Mouse (Mus musculus): Measurements from ENCODE around the gene Fgfr2. TPM values are rescaled to one million over a fixed set of nuclear protein-coding genes. Genes with fewer than 3 reads are reported as not detected.

The Fgfr2 gene
- polyA plus RNA-seq, 1 experiment from 2014 or later = 110 TPM

DNA sequence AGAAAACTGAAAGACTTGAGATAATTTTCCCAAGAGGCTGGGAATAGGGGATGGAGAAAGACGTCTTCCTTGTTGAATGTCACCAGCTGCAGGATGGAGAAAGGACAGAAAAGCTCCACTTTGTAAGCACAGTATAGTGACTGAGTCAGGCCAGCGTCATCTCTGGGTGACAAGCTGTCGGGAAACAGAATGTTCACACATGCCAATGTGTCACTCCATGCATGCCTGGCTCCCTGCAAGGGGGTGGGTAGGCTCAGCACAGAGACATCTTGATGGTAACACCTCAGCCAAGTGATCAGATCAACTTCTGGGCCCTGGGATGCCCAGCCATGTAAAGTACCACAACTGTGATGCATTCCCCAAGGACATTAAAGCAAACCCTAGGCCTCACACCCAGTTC is 942.1 kb downstream of the Fgfr2 start:
- no peaks in the 10 kb centered on the region for H3K9me3 ChIP-seq (ENCODE audit: low read length)
- 54% methylated on average over 3 of the region's 3 CpGs for WGBS
- no peak overlapping the region for H3K27ac ChIP-seq (ENCODE audit: low read length)
- H3K9ac ChIP-seq (replicated peaks; ENCODE audit: low read depth) = no peak overlapping the region
- no peak for ATAC-seq
- no peak overlapping the region for H3K4me3 ChIP-seq (ENCODE audit: low read depth, low read length)
- no peaks in the 10 kb centered on the region for H3K36me3 ChIP-seq (ENCODE audit: insufficient read depth, low read length)
- no peaks in the 10 kb centered on the region for H3K4me1 ChIP-seq (ENCODE audit: insufficient read depth, low read depth, low read length)
- DNase-seq (ENCODE audit: low spot score) = no peak
- no peak for TF ChIP-seq EP300 (IDR thresholded peaks at IDR 0.05)
- no peak for TF ChIP-seq CTCF (IDR thresholded peaks at IDR 0.05)
- no peak overlapping the region for H3K4me2 ChIP-seq (replicated peaks; ENCODE audit: low read depth, low read length)
- H3K27me3 ChIP-seq (replicated peaks; ENCODE audit: insufficient read depth, low read length) = no peaks in the 10 kb centered on the region

DNA sequence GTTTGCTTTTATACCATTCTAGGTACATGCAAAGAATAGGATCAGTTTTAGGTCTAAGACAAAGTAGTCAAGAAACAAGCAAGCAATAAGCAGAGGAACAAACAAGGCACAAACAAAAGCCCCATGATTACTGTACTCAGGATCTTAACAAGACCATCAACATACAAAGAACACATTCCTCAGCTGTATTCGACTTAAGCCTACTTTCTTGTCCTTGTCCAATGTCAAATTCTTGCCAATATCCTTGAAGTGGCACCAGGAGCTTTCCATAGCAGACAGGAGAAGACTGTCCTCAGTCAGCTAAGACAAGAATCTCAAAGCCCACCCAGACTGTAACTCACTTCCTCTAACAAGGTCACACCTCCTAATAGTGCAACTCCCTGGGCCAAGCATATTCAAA is 944.1 kb downstream of the Fgfr2 start:
- no peaks in the 10 kb centered on the region for H3K36me3 ChIP-seq (ENCODE audit: insufficient read depth, low read length)

GRCm38 (mm10) chr7:132174787-132175186 is 948.4 kb downstream of the Fgfr2 start:
- TF ChIP-seq CTCF (IDR thresholded peaks at IDR 0.05) = no peak
- H3K9me3 ChIP-seq (ENCODE audit: low read length) = no peaks in the 10 kb centered on the region
- H3K4me3 ChIP-seq (ENCODE audit: low read depth, low read length) = no peak overlapping the region
- no peaks in the 10 kb centered on the region for H3K27me3 ChIP-seq (replicated peaks; ENCODE audit: insufficient read depth, low read length)
- no peak overlapping the region for H3K9ac ChIP-seq (replicated peaks; ENCODE audit: low read depth)
- no peak overlapping the region for H3K27ac ChIP-seq (ENCODE audit: low read length)
- ATAC-seq = no peak
- no peaks in the 10 kb centered on the region for H3K36me3 ChIP-seq (ENCODE audit: insufficient read depth, low read length)
- no peak for DNase-seq (ENCODE audit: low spot score)
- WGBS = 85% methylated on average over 5 of the region's 5 CpGs
- H3K4me1 ChIP-seq (ENCODE audit: insufficient read depth, low read depth, low read length) = no peaks in the 10 kb centered on the region
- H3K4me2 ChIP-seq (replicated peaks; ENCODE audit: low read depth, low read length) = no peak overlapping the region

More for the DNA sequence above, 944.1 kb downstream of the Fgfr2 start:
- DNase-seq (ENCODE audit: low spot score) = no peak
- Histone ChIP-seq H3K4me3 (ENCODE audit: low read depth, low read length) (no peak overlapping the region), H3K9ac (replicated peaks; ENCODE audit: low read depth) (no peak overlapping the region), H3K4me1 (ENCODE audit: insufficient read depth, low read depth, low read length) (no peaks in the 10 kb centered on the region), H3K4me2 (replicated peaks; ENCODE audit: low read depth, low read length) (no peak overlapping the region), H3K27ac (ENCODE audit: low read length) (no peak overlapping the region), H3K9me3 (ENCODE audit: low read length) (no peaks in the 10 kb centered on the region), H3K27me3 (replicated peaks; ENCODE audit: insufficient read depth, low read length) (no peaks in the 10 kb centered on the region)
- TF ChIP-seq CTCF (IDR thresholded peaks at IDR 0.05) (no peak), EP300 (IDR thresholded peaks at IDR 0.05) (no peak)
- no peak for ATAC-seq
- 25% methylated on average over 1 of the region's 1 CpGs for WGBS

DNA sequence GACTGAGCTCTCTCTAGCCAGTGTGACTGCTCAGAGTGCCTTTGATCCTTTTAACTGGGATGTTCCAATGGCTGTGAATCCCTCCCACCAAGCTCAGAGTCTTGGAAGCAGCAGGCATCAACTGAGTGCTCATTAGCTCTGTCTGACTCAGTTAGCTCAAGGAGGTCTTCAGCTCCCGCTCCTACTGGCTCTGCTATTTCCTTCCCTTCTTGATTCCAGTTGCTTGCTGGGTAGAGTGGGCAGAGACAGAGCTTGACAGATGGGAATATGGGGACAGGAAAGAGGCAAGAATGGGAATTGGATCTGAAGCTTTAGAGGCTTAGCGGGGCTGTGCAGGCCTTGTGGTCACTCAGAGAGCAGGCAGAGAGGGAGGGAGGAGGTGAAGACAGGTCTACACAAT is 948.9 kb downstream of the Fgfr2 start:
- WGBS = 84% methylated on average over 2 of the region's 2 CpGs
- DNase-seq (ENCODE audit: low spot score) (no peak), ATAC-seq (no peak)
- Histone ChIP-seq H3K9ac (replicated peaks; ENCODE audit: low read depth) (no peak overlapping the region), H3K36me3 (ENCODE audit: insufficient read depth, low read length) (no peaks in the 10 kb centered on the region), H3K27ac (ENCODE audit: low read length) (no peak overlapping the region), H3K9me3 (ENCODE audit: low read length) (no peaks in the 10 kb centered on the region), H3K4me1 (ENCODE audit: insufficient read depth, low read depth, low read length) (no peaks in the 10 kb centered on the region), H3K27me3 (replicated peaks; ENCODE audit: insufficient read depth, low read length) (no peaks in the 10 kb centered on the region), H3K4me2 (replicated peaks; ENCODE audit: low read depth, low read length) (no peak overlapping the region), H3K4me3 (ENCODE audit: low read depth, low read length) (no peak overlapping the region)
- TF ChIP-seq EP300 (IDR thresholded peaks at IDR 0.05) = no peak
- TF ChIP-seq CTCF (IDR thresholded peaks at IDR 0.05) = no peak

- 72% methylated on average over 5 of the region's 5 CpGs for WGBS
These were observed 950.9 kb downstream of the Fgfr2 start for GRCm38 (mm10) chr7:132172220-132172619.

GRCm38 (mm10) chr7:132171716-132172115 is 951.4 kb downstream of the Fgfr2 start:
- no peak overlapping the region for H3K4me2 ChIP-seq (replicated peaks; ENCODE audit: low read depth, low read length)
- WGBS = 42% methylated on average over 5 of the region's 5 CpGs
- no peaks in the 10 kb centered on the region for H3K27me3 ChIP-seq (replicated peaks; ENCODE audit: insufficient read depth, low read length)
- H3K27ac ChIP-seq (ENCODE audit: low read length) = no peak overlapping the region
- H3K9ac ChIP-seq (replicated peaks; ENCODE audit: low read depth) = no peak overlapping the region
- H3K36me3 ChIP-seq (ENCODE audit: insufficient read depth, low read length) = no peaks in the 10 kb centered on the region
- H3K4me1 ChIP-seq (ENCODE audit: insufficient read depth, low read depth, low read length) = no peaks in the 10 kb centered on the region
- no peak for DNase-seq (ENCODE audit: low spot score)
- H3K4me3 ChIP-seq (ENCODE audit: low read depth, low read length) = no peak overlapping the region
- H3K9me3 ChIP-seq (ENCODE audit: low read length) = no peaks in the 10 kb centered on the region
- ATAC-seq = no peak
- no peak for TF ChIP-seq EP300 (IDR thresholded peaks at IDR 0.05)
- no peak for TF ChIP-seq CTCF (IDR thresholded peaks at IDR 0.05)

More at GRCm38 (mm10) chr7:132172220-132172619, 950.9 kb downstream of the Fgfr2 start:
- no peak overlapping the region for H3K27ac ChIP-seq (ENCODE audit: low read length)
- H3K4me2 ChIP-seq (replicated peaks; ENCODE audit: low read depth, low read length) = no peak overlapping the region
- no peak for TF ChIP-seq EP300 (IDR thresholded peaks at IDR 0.05)
- TF ChIP-seq CTCF (IDR thresholded peaks at IDR 0.05) = no peak
- DNase-seq (ENCODE audit: low spot score) (no peak), ATAC-seq (no peak)
- no peaks in the 10 kb centered on the region for H3K9me3 ChIP-seq (ENCODE audit: low read length)
- H3K36me3 ChIP-seq (ENCODE audit: insufficient read depth, low read length) = no peaks in the 10 kb centered on the region
- H3K4me3 ChIP-seq (ENCODE audit: low read depth, low read length) = no peak overlapping the region
- H3K9ac ChIP-seq (replicated peaks; ENCODE audit: low read depth) = no peak overlapping the region
- H3K4me1 ChIP-seq (ENCODE audit: insufficient read depth, low read depth, low read length) = no peaks in the 10 kb centered on the region
- H3K27me3 ChIP-seq (replicated peaks; ENCODE audit: insufficient read depth, low read length) = no peaks in the 10 kb centered on the region
